ENCODE assay signal across 8 mouse cellular contexts in genomic region chr11:118975427-118975826, GRCm38 (mm10). TPM values are rescaled to one million over a fixed set of nuclear protein-coding genes. Genes with fewer than 3 reads are reported as not detected.
DNase-seq lines count a peak whose midpoint lies in the region; ATAC-seq lines count a peak whose summit lies in the region.

No protein-coding gene starts in this region.

- H3K36me3 ChIP-seq in forebrain, embryonic 15.5 days: no peaks in the 10 kb centered on the region
- no peaks in the 10 kb centered on the region for H3K36me3 ChIP-seq in hindbrain, embryonic 14.5 days (replicated peaks; ENCODE audit: control insufficient read depth, insufficient read depth)

- peak; percentile 78 for DNase-seq in MN1 (ENCODE audit: low spot score)
- DNase-seq in c-Kit-positive CD71-positive TER-119-positive erythroid progenitor cells, embryonic 14.5 days (ENCODE audit: low spot score): peak; percentile 53
- peak; percentile 92 for DNase-seq in hindbrain, embryonic 14.5 days (ENCODE audit: low spot score)
- DNase-seq in left cerebral cortex, adult 11 months (ENCODE audit: low spot score): peak; percentile 67
- peak; percentile 77 for DNase-seq in lung, postnatal 36 days
- peak; percentile 86 to 87 for DNase-seq in right cerebral cortex, adult 2 months (ENCODE audit: low spot score in 2 of 2)

- no peaks in the 10 kb centered on the region for H3K9me3 ChIP-seq in forebrain, embryonic 15.5 days
- H3K9me3 ChIP-seq in hindbrain, embryonic 14.5 days (ENCODE audit: control insufficient read depth, low read length): no peaks in the 10 kb centered on the region

- H3K9ac ChIP-seq in forebrain, embryonic 15.5 days (replicated peaks): 0 out of 2 replicates have a peak overlapping the region, but pooled peaks have one; percentile 19
- H3K9ac ChIP-seq in hindbrain, embryonic 14.5 days: 0 out of 2 replicates have a peak overlapping the region, but pooled peaks have one; percentile 5

- ATAC-seq in forebrain, embryonic 15.5 days (replicated peaks): 0 out of 2 replicates have a peak, but pooled peaks have one; percentile 20
- ATAC-seq in hindbrain, embryonic 14.5 days (ENCODE audit: low FRiP score): no peak
- no peak for ATAC-seq in activated CD4-positive, CD25-positive, alpha-beta regulatory T cell, adult 4 months

- H3K4me3 ChIP-seq in forebrain, embryonic 15.5 days: no peak overlapping the region
- H3K4me3 ChIP-seq in hindbrain, embryonic 14.5 days (replicated peaks; ENCODE audit: low read length): no peak overlapping the region

- WGBS in forebrain, embryonic 15.5 days: 2% methylated on average over 10 of the region's 10 CpGs
- WGBS in hindbrain, embryonic 14.5 days: 2% methylated on average over 10 of the region's 10 CpGs

- no peak overlapping the region for H3K27ac ChIP-seq in forebrain, embryonic 15.5 days (replicated peaks)
- H3K27ac ChIP-seq in hindbrain, embryonic 14.5 days: no peak overlapping the region

- H3K27me3 ChIP-seq in forebrain, embryonic 15.5 days: no peaks in the 10 kb centered on the region
- no peaks in the 10 kb centered on the region for H3K27me3 ChIP-seq in hindbrain, embryonic 14.5 days (ENCODE audit: control insufficient read depth, insufficient read depth, low read length)

- H3K4me1 ChIP-seq in forebrain, embryonic 15.5 days: peaks cover 25% of the 10 kb centered on the region
- peaks cover 12% of the 10 kb centered on the region for H3K4me1 ChIP-seq in hindbrain, embryonic 14.5 days (replicated peaks; ENCODE audit: control insufficient read depth, insufficient read depth, low read length)

- peak overlapping the region; percentile 23 for H3K4me2 ChIP-seq in forebrain, embryonic 15.5 days (replicated peaks)
- peak overlapping the region; percentile 27 for H3K4me2 ChIP-seq in hindbrain, embryonic 14.5 days (replicated peaks)

RNA-seq across cellular contexts. Expression of gene Enpp7, which starts 12.6 kb away (rescaled TPM):
- not detected in 2 replicates for polyA plus RNA-seq in forebrain, embryonic 15.5 days (2015; fragmentation: Nextera tagmentation; extraction: Ambion mirVana)
- polyA plus RNA-seq in hindbrain, embryonic 14.5 days (2014; fragmentation: Nextera tagmentation; extraction: Ambion mirVana): not detected in 2 replicates
- polyA plus RNA-seq in activated CD4-positive, CD25-positive, alpha-beta regulatory T cell, adult 4 months (2017; shearing (Covaris generic)): not detected

RNA-seq across cellular contexts. Expression of gene Cbx2, which starts 47.3 kb away (rescaled TPM):
- 30.4 and 31.8 TPM in 2 replicates for polyA plus RNA-seq in forebrain, embryonic 15.5 days (2015; fragmentation: Nextera tagmentation; extraction: Ambion mirVana)
- polyA plus RNA-seq in hindbrain, embryonic 14.5 days (2014; fragmentation: Nextera tagmentation; extraction: Ambion mirVana): 10.7 and 13.7 TPM in 2 replicates
- polyA plus RNA-seq in activated CD4-positive, CD25-positive, alpha-beta regulatory T cell, adult 4 months (2017; shearing (Covaris generic)): 1 to 10 TPM; 1.1 to 1.4 TPM
